Mouse (Mus musculus): ENCODE data around the gene Adcy1.

Gene Adcy1

GRCm38 (mm10) chr11:7068479-7069235 is 5.4 kb downstream of the Adcy1 start:
- peak; percentile 57 for DNase-seq (ENCODE audit: low read depth, low spot score)

GRCm38 (mm10) chr11:7069762-7070161 is 6.5 kb downstream of the Adcy1 start:
- no peak for DNase-seq (ENCODE audit: low read depth, low spot score)

- no peak for DNase-seq (ENCODE audit: low read depth, low spot score)
These were observed 8.3 kb downstream of the Adcy1 start for GRCm38 (mm10) chr11:7071617-7072016.

- no peak for DNase-seq (ENCODE audit: low read depth, low spot score)
These were observed 10.3 kb downstream of the Adcy1 start for GRCm38 (mm10) chr11:7073556-7073955.

GRCm38 (mm10) chr11:7076510-7076909 is 13.2 kb downstream of the Adcy1 start:
- DNase-seq (ENCODE audit: low read depth, low spot score) = no peak

GRCm38 (mm10) chr11:7081893-7082292 is 18.6 kb downstream of the Adcy1 start:
- DNase-seq (ENCODE audit: low read depth, low spot score) = no peak

GRCm38 (mm10) chr11:7083911-7084310 is 20.6 kb downstream of the Adcy1 start:
- no peak for DNase-seq (ENCODE audit: low read depth, low spot score)

- DNase-seq (ENCODE audit: low read depth, low spot score) = no peak
These were observed 21.9 kb downstream of the Adcy1 start for GRCm38 (mm10) chr11:7085184-7085583.

GRCm38 (mm10) chr11:7091120-7091519 is 27.8 kb downstream of the Adcy1 start:
- DNase-seq (ENCODE audit: low read depth, low spot score) = no peak

GRCm38 (mm10) chr11:7094844-7095243 is 31.6 kb downstream of the Adcy1 start:
- DNase-seq (ENCODE audit: low read depth, low spot score) = no peak

- DNase-seq (ENCODE audit: low read depth, low spot score) = no peak
These were observed 38.4 kb downstream of the Adcy1 start for GRCm38 (mm10) chr11:7101674-7102073.

- DNase-seq (ENCODE audit: low read depth, low spot score) = no peak
These were observed 39.2 kb downstream of the Adcy1 start for GRCm38 (mm10) chr11:7102256-7103194.

GRCm38 (mm10) chr11:7105337-7105736 is 42.0 kb downstream of the Adcy1 start:
- no peak for DNase-seq (ENCODE audit: low read depth, low spot score)

GRCm38 (mm10) chr11:7109131-7109530 is 45.8 kb downstream of the Adcy1 start:
- DNase-seq (ENCODE audit: low read depth, low spot score) = no peak

- no peak for DNase-seq (ENCODE audit: low read depth, low spot score)
These were observed 49.8 kb downstream of the Adcy1 start for GRCm38 (mm10) chr11:7113046-7113445.

- DNase-seq (ENCODE audit: low read depth, low spot score) = no peak
These were observed 50.4 kb downstream of the Adcy1 start for GRCm38 (mm10) chr11:7113687-7114086.

GRCm38 (mm10) chr11:7114312-7114711 is 51.0 kb downstream of the Adcy1 start:
- DNase-seq (ENCODE audit: low read depth, low spot score) = no peak

- no peak for DNase-seq (ENCODE audit: low read depth, low spot score)
These were observed 53.4 kb downstream of the Adcy1 start for GRCm38 (mm10) chr11:7116647-7117046.

- peak; percentile 11 for DNase-seq (ENCODE audit: low read depth, low spot score)
These were observed 66.2 kb downstream of the Adcy1 start for GRCm38 (mm10) chr11:7129319-7130051.

GRCm38 (mm10) chr11:7132736-7133387 is 69.6 kb downstream of the Adcy1 start:
- no peak for DNase-seq (ENCODE audit: low read depth, low spot score)

- no peak for DNase-seq (ENCODE audit: low read depth, low spot score)
These were observed 70.4 kb downstream of the Adcy1 start for GRCm38 (mm10) chr11:7133736-7134135.

All from ES-CJ7 (cell line).